Comparison of ENCODE assay signal across 8 mouse cellular contexts in genomic region chr9:21356981-21357718, GRCm38 (mm10). TPM values are rescaled to one million over a fixed set of nuclear protein-coding genes. Genes with fewer than 3 reads are reported as not detected.
DNase-seq lines count a peak whose midpoint lies in the region; ATAC-seq and TF ChIP-seq lines count a peak whose summit lies in the region.

No protein-coding gene starts in this region.

- peak; percentile 73 for DNase-seq in thymus, adult 2 months
- DNase-seq in thymus, adult 18-20 months = no peak
- DNase-seq in cerebellum, adult 9-11 months = peak; percentile 68
- DNase-seq in gastrocnemius, postnatal 10 days = peak; percentile 66
- peak; percentile 84 for DNase-seq in kidney, adult 2 months
- peak; percentile 79 for DNase-seq in limb, embryonic 11.5 days (ENCODE audit: low spot score)
- peak; percentile 60 to 70 for DNase-seq in spleen, postnatal 36 days (ENCODE audit: low spot score in 2 of 2)

- ATAC-seq in limb, embryonic 11.5 days (ENCODE audit: insufficient number of reproducible peaks, low FRiP score, low TSS enrichment, low read depth) = peak; percentile 59; the same call in 1 of the 2 replicates
- ATAC-seq in midbrain, embryonic 13.5 days = peak; percentile 70

- H3K9ac ChIP-seq in limb, embryonic 11.5 days (ENCODE audit: low read length) = no peak overlapping the region
- no peak overlapping the region for H3K9ac ChIP-seq in midbrain, embryonic 13.5 days (replicated peaks)

- peaks cover 27% of the 10 kb centered on the region for H3K36me3 ChIP-seq in thymus, adult 2 months (ENCODE audit: control insufficient read depth, insufficient read depth, low read length)
- no peaks in the 10 kb centered on the region for H3K36me3 ChIP-seq in kidney, adult 2 months (ENCODE audit: control insufficient read depth, insufficient read depth, low read length)
- H3K36me3 ChIP-seq in limb, embryonic 11.5 days (ENCODE audit: control insufficient read depth, insufficient read depth, low read length) = peaks cover 2% of the 10 kb centered on the region; the same call in 1 of the 2 replicates
- peaks cover 36% of the 10 kb centered on the region for H3K36me3 ChIP-seq in midbrain, embryonic 13.5 days

- no peak for TF ChIP-seq POLR2A in thymus, adult 2 months (IDR thresholded peaks at IDR 0.05; ENCODE audit: control insufficient read depth, extremely low read depth, insufficient read depth, low read length, poor library complexity)
- TF ChIP-seq POLR2A in kidney, adult 2 months (IDR thresholded peaks at IDR 0.05; ENCODE audit: low read depth, low read length) = no peak

- H3K4me2 ChIP-seq in limb, embryonic 11.5 days (ENCODE audit: low read depth, severe bottlenecking) = no peak overlapping the region
- no peak overlapping the region for H3K4me2 ChIP-seq in midbrain, embryonic 13.5 days (replicated peaks)

- 4% methylated on average over 1 of the region's 1 CpGs for WGBS in thymus, adult 2 months
- 0% methylated on average over 1 of the region's 1 CpGs for WGBS in kidney, adult 2 months
- 0% methylated on average over 1 of the region's 1 CpGs for WGBS in limb, embryonic 11.5 days
- 4% methylated on average over 1 of the region's 1 CpGs for WGBS in midbrain, embryonic 13.5 days

- H3K27me3 ChIP-seq in thymus, adult 2 months (ENCODE audit: control insufficient read depth, insufficient read depth, low read length) = no peaks in the 10 kb centered on the region
- H3K27me3 ChIP-seq in kidney, adult 2 months (replicated peaks; ENCODE audit: control insufficient read depth, insufficient read depth, low read length) = no peaks in the 10 kb centered on the region
- no peaks in the 10 kb centered on the region for H3K27me3 ChIP-seq in limb, embryonic 11.5 days (ENCODE audit: control insufficient read depth, insufficient read depth, low read length)
- H3K27me3 ChIP-seq in midbrain, embryonic 13.5 days = peaks cover 5% of the 10 kb centered on the region

- H3K4me3 ChIP-seq in thymus, adult 2 months (ENCODE audit: control insufficient read depth, insufficient read depth, low read length) = no peak overlapping the region
- H3K4me3 ChIP-seq in kidney, adult 2 months (ENCODE audit: insufficient read depth, low read depth, low read length) = no peak overlapping the region
- no peak overlapping the region for H3K4me3 ChIP-seq in limb, embryonic 11.5 days (ENCODE audit: low read depth, low read length)
- no peak overlapping the region for H3K4me3 ChIP-seq in midbrain, embryonic 13.5 days (replicated peaks)

- H3K27ac ChIP-seq in thymus, adult 2 months (ENCODE audit: control insufficient read depth, insufficient read depth, low read length) = no peak overlapping the region
- H3K27ac ChIP-seq in kidney, adult 2 months (ENCODE audit: insufficient read depth, low read depth, low read length) = no peak overlapping the region
- H3K27ac ChIP-seq in limb, embryonic 11.5 days (replicated peaks; ENCODE audit: low read depth, low read length) = no peak overlapping the region
- no peak overlapping the region for H3K27ac ChIP-seq in midbrain, embryonic 13.5 days

- no peak for TF ChIP-seq CTCF in thymus, adult 2 months (IDR thresholded peaks at IDR 0.05; ENCODE audit: borderline replicate concordance, control insufficient read depth, extremely low read depth, insufficient read depth, low read length, poor library complexity)
- TF ChIP-seq CTCF in kidney, adult 2 months (conservative IDR thresholded peaks at IDR 0.05; ENCODE audit: insufficient read depth, insufficient read length, low read depth, low read length) = peak; percentile 63

- H3K4me1 ChIP-seq in thymus, adult 2 months (replicated peaks; ENCODE audit: control insufficient read depth, insufficient read depth, low read length) = peaks cover 8% of the 10 kb centered on the region
- no peaks in the 10 kb centered on the region for H3K4me1 ChIP-seq in kidney, adult 2 months (ENCODE audit: control insufficient read depth, insufficient read depth, low read length)
- peaks cover 6% of the 10 kb centered on the region; the same call in 1 of the 2 replicates for H3K4me1 ChIP-seq in limb, embryonic 11.5 days (ENCODE audit: control insufficient read depth, insufficient read depth, low read length)
- H3K4me1 ChIP-seq in midbrain, embryonic 13.5 days (replicated peaks) = peaks cover 9% of the 10 kb centered on the region

- no peaks in the 10 kb centered on the region for H3K9me3 ChIP-seq in limb, embryonic 11.5 days (ENCODE audit: control insufficient read depth, low read length)
- H3K9me3 ChIP-seq in midbrain, embryonic 13.5 days = no peaks in the 10 kb centered on the region

RNA-seq across cellular contexts. Expression of gene Ilf3, which starts 10.5 kb away (rescaled TPM):
- 151 and 157 TPM in 2 replicates for polyA plus RNA-seq in thymus, adult 2 months (2012; rRNA removed)
- 10 to 100 TPM; 34.9 to 49.0 TPM for total RNA-seq in gastrocnemius, postnatal 10 days (2021)
- 31.9 and 33.0 TPM in 2 replicates for polyA plus RNA-seq in kidney, adult 2 months (2012; rRNA removed)
- 268 and 285 TPM in 2 replicates for polyA plus RNA-seq in limb, embryonic 11.5 days (2014; fragmentation: Nextera tagmentation; extraction: Ambion mirVana)
- 312 and 327 TPM in 2 replicates for polyA plus RNA-seq in midbrain, embryonic 13.5 days (2015; fragmentation: Nextera tagmentation; extraction: Ambion mirVana)

RNA-seq across cellular contexts. Expression of gene Slc44a2, which starts 36.7 kb away (rescaled TPM):
- polyA plus RNA-seq in thymus, adult 2 months (2012; rRNA removed) = 477 and 505 TPM in 2 replicates
- 100 to 1,000 TPM; 131 to 140 TPM for total RNA-seq in gastrocnemius, postnatal 10 days (2021)
- polyA plus RNA-seq in kidney, adult 2 months (2012; rRNA removed) = 47.4 and 49.2 TPM in 2 replicates
- polyA plus RNA-seq in limb, embryonic 11.5 days (2014; fragmentation: Nextera tagmentation; extraction: Ambion mirVana) = 79.9 and 84.5 TPM in 2 replicates
- 61.6 and 63.1 TPM in 2 replicates for polyA plus RNA-seq in midbrain, embryonic 13.5 days (2015; fragmentation: Nextera tagmentation; extraction: Ambion mirVana)

RNA-seq across cellular contexts. Expression of gene Ap1m2, which starts 45.0 kb away (rescaled TPM):
- 9.6 and 11.1 TPM in 2 replicates for polyA plus RNA-seq in thymus, adult 2 months (2012; rRNA removed)
- not detected for total RNA-seq in gastrocnemius, postnatal 10 days (2021)
- polyA plus RNA-seq in kidney, adult 2 months (2012; rRNA removed) = 30.6 and 36.2 TPM in 2 replicates
- 8.0 and 8.2 TPM in 2 replicates for polyA plus RNA-seq in limb, embryonic 11.5 days (2014; fragmentation: Nextera tagmentation; extraction: Ambion mirVana)
- 0.23 and 0.34 TPM in 2 replicates for polyA plus RNA-seq in midbrain, embryonic 13.5 days (2015; fragmentation: Nextera tagmentation; extraction: Ambion mirVana)

RNA-seq across cellular contexts. Expression of gene Qtrt1, which starts 54.5 kb away (rescaled TPM):
- 46.4 and 48.2 TPM in 2 replicates for polyA plus RNA-seq in thymus, adult 2 months (2012; rRNA removed)
- 10 to 100 TPM in 1 of 2 experiments, 1 to 10 TPM in 1; 8.5 to 11.4 TPM for total RNA-seq in gastrocnemius, postnatal 10 days (2021)
- 23.7 and 25.2 TPM in 2 replicates for polyA plus RNA-seq in kidney, adult 2 months (2012; rRNA removed)
- 48.3 and 50.3 TPM in 2 replicates for polyA plus RNA-seq in limb, embryonic 11.5 days (2014; fragmentation: Nextera tagmentation; extraction: Ambion mirVana)
- polyA plus RNA-seq in midbrain, embryonic 13.5 days (2015; fragmentation: Nextera tagmentation; extraction: Ambion mirVana) = 52.3 and 53.0 TPM in 2 replicates

Comparison
In these comparisons a context has a peak if more than half of its experiments do, and no peak if none do; other contexts are left out.
1. DNase-seq: peak in thymus, adult 2 months (single experiment), cerebellum, adult 9-11 months (single experiment), gastrocnemius, postnatal 10 days (single experiment), kidney, adult 2 months (single experiment), limb, embryonic 11.5 days (single experiment) and spleen, postnatal 36 days (2 of 2); none in thymus, adult 18-20 months (0 of 2).